Mouse (Mus musculus) lung, postnatal 0 days (tissue): ENCODE data around the gene Plxnb2.

Experiments
- CTCF ChIP-seq: IDR thresholded peaks from 2 replicates; pipeline ENCODE4 v1.5.1; 2016; ENCODE audit warnings: antibody characterized with exemption, mild to moderate bottlenecking
- EP300 ChIP-seq: IDR thresholded peaks from 2 replicates; pipeline ENCODE4 v1.6.1; 2016; ENCODE audit warnings: antibody characterized with exemption, mild to moderate bottlenecking, control low read depth

- no peak for TF ChIP-seq CTCF
- no peak for TF ChIP-seq EP300
These were observed 39.8 kb downstream of the Plxnb2 start, which contains the start of gene Mapk12 for GRCm38 (mm10) chr15:89140659-89141252.
